Mouse (Mus musculus) testis, adult 2 months (tissue): ENCODE measurements at regions not wholly inside any gene's neighbourhood (a gene's known extent, or its start where the extent isn't known, plus 50 kb on each side); places are given as distances from the start of the nearest gene placed in this dataset.

Experiments used
- CTCF ChIP-seq: fragments of 200-500 bp; IDR thresholded peaks from 2 replicates; pipeline ENCODE4 v1.5.1; 2012; ENCODE audit warnings: low read depth, mild to moderate bottlenecking, inconsistent platforms, low read length, moderate library complexity; ENCODE audit not compliant: control insufficient read depth, insufficient read depth, insufficient replicate concordance
- POLR2A ChIP-seq: fragments of 200-500 bp; IDR thresholded peaks from 2 replicates; pipeline ENCODE4 v1.6.1; 2012; ENCODE audit warnings: low read depth, mild to moderate bottlenecking, inconsistent platforms, low read length, moderate library complexity; ENCODE audit not compliant: control insufficient read depth

GRCm38 (mm10) chr13:71375909-71376606 lies 534.4 kb upstream of the Adamts16 start:
- TF ChIP-seq POLR2A (no peak), CTCF (no peak)
